Mouse (Mus musculus) layer of hippocampus, postnatal 14 days (tissue): ENCODE measurements at regions not wholly inside any gene's neighbourhood (a gene's known extent, or its start where the extent isn't known, plus 50 kb on each side); places are given as distances from the start of the nearest gene placed in this dataset.
A peak's percentile ranks its signal among the peaks of the same experiment; 100 is the strongest.
"Not testable (repeated sequence)": the region's sequence is repeated elsewhere in the genome, so short reads cannot be mapped to it uniquely, and the experiment has no call there.

ENCODE experiments used
- DNase-seq, 2 experiments: peaks; one replicate each; pipeline ENCODE4 v3.0.0; 2021 to 2022; ENCODE audit warnings: low spot score in 2 of 2, mixed read lengths in 1 of 2

GRCm38 (mm10) chr15:53984006-53984405 lies 99.3 kb downstream of the Gm7489 start:
- not testable (repeated sequence) for DNase-seq

- no peak for DNase-seq
Observed at GRCm38 (mm10) chr15:53989888-53990287, 105.2 kb downstream of the Gm7489 start.

GRCm38 (mm10) chr15:53995199-53995868 lies 110.6 kb downstream of the Gm7489 start:
- DNase-seq = peak in 1 of 2 experiments; percentile 41

DNA sequence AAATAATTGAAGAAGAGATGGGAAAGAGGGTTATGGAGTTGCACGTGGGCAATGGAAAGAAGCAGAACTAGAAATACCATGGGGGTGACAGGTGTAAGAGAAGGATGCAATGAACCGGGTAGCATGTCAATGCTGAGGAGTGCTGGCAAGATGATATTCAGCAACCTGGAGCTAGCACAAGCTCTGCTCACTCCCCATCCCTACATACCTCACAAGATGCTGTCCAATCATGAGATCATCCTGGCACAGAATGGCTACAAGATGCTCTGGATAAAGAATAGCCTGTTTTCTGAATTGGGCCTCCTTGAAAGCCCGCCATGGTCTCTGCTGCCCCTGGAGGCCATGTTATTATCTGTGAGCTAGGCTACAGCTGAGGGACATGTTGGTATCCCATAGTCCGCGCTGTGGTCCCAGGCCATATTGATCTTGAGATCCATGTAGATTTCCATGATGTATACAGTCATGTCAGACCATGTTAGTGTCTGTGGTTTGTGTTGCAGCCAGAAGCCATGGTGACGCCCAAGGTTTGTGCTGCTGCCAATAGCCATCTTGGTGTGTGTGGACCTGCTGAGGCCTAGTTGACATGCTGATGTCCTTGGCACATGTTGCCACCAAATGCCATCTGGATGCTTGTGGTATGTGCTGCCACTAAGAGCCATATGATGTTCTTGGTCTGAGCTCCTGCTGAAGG lies 114.0 kb downstream of the Gm7489 start:
- DNase-seq = no peak

DNA sequence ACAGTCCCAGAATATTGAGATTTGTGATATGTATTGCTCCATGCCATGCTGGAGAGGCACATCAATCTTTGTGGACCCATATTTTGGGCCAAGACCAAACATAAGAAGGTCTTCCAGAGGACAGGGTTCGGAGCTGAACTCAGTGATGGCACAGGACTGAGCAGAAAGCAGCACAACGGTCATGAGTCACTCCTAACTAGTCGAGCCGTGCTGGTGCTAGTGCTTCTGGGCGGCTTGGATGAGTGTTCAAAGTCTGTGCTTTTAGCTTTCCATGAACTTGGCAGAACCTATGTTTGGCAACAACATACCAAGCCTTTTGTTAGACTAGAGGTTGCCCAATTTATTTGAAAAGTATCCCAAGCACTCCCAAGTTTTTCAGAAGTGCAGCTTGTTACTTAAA lies 149.1 kb downstream of the Gm7489 start:
- no peak for DNase-seq

DNA sequence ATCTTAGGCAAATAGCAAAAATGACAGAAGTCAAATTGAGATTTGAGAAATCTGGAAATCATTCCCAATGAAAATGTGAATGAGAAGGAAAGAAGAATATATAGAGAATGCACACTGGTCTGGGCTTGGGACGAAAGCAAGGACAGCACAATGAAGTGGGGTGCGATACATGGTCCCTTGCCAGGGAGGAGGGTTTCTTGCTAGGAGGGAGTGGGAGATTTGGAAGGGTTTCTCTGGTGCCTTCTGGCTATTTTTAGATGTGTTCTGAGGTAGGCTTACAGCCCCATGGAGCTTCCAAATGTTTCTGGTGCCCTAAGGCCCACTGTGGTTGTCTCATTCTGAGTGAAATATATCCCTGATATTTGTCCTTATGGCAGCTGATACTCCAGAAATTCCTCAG lies 166.0 kb downstream of the Gm7489 start:
- DNase-seq = no peak

DNA sequence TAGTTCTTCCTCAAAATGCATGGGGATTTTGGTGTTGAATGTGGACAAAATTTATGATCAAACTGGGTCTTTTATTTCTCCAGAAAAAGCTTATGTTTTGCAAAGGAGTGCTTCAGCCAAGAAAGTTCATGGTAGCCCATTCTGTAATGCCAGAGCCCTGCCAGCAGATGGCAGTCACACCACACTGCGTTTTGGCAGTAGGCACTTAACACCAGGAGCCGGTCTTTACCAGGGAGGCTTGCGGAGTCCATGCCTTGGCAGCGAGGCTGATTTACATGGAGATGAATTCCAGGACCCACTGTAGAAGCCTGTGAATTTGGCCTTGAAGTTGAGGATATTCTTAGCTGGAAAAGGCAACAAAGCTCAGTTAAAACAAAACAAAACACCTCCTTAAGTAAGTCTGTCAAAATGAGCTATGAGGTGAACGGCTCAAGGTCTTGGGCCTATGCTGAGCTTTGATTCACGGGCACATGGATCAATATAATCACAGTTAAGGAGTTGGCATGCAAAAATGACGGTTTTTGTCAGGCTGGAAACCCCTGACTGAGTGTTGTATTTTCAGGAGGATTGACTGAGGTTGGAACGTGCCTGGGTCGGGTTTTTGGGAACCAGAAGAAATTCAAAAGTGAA lies 185.4 kb downstream of the Gm7489 start:
- DNase-seq = peak; percentile 54 to 60

DNA sequence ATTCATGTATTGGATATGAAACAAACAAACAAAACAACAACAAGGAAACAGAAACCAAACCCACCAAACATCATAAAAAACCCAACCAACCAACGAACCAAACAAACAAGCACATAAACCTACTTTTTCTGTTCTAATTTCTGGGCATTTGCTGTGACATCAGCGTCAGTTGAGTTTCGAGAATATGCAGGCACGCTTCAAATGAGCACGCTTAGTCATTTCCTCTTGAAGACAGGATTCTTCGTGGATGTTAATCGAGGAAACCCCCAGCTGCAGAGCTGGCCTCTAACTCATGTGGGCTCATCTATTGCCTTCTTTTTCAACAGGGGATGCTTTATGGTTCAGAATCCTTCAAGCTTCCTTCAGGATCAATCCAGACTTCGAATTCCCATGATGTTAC lies 187.0 kb downstream of the Gm7489 start:
- DNase-seq = no peak

DNA sequence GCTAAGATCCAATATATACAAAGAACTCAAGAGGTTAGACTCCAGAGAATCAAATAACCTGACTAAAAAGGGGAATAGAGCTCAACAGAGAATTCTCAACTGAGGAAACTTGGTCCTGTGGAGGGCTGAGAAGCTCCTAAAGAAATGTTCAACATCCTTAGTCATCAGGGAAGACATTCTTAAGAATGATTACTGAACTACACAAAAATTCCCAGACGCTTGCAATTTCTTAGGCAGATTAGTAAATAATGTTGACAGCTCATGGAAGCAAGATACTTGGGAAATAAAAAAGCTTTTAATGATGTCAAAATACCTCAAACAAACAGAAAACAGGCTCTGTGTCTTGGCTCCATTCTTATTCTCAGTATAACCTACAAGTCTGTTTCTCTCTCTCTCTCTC lies 206.6 kb downstream of the Gm7489 start:
- no peak for DNase-seq

GRCm38 (mm10) chr15:54092386-54092785 lies 207.7 kb downstream of the Gm7489 start:
- no peak for DNase-seq

- DNase-seq = no peak
Observed at GRCm38 (mm10) chr15:54097498-54097897, 212.8 kb downstream of the Gm7489 start.

GRCm38 (mm10) chr15:54112406-54112805 lies 227.7 kb downstream of the Gm7489 start:
- DNase-seq = no peak

DNA sequence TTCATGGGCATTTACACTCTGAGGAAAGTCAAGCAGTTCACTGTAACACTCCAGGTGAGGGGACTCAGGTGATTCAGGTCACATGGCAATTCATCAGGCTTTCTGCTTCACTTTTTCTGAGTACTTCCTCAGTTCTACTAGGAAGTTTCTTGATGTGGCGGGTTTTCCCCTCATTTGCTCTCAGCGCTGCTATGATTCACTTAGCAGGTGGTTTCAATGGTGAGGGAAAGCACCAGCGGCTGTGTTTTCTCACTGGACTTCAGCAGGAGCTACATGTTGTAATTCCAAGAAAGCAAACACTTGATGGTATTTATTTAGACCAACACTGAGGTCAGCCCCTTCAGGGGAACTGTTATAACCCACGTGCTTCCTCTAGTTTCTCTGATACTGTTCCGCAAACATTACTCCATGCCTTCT lies 229.4 kb downstream of the Gm7489 start:
- no peak for DNase-seq

GRCm38 (mm10) chr15:54117967-54118538 lies 233.3 kb downstream of the Gm7489 start:
- DNase-seq = no peak

DNA sequence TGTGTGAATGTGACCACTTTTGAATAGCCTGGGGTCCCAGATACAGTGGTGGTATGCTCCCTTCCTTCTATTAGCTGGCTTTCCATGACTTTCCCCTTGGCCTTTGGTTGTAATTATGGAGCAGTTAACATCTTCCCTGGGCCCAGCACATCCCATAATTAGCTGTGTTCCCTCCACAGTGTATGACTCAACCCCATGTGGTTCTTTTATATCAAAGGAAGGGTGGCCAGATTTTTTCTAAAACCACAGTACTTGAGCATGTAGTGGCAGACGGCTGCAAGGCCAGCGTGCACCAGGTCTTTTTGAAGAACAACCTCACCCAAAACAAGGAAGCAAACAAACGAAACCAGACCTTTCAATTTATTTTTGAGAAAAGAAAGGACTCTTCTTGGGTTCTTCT lies 235.8 kb downstream of the Gm7489 start:
- no peak for DNase-seq

- DNase-seq = no peak
Observed at GRCm38 (mm10) chr15:54164350-54164749, 279.6 kb downstream of the Gm7489 start.

- no peak for DNase-seq
Observed at GRCm38 (mm10) chr15:54167842-54168361, 283.2 kb downstream of the Gm7489 start.

GRCm38 (mm10) chr15:54177221-54177620 lies 292.5 kb downstream of the Gm7489 start:
- DNase-seq = no peak

- peak in 1 of 2 experiments; percentile 4 for DNase-seq
Observed at GRCm38 (mm10) chr15:54177791-54178190, 293.1 kb downstream of the Gm7489 start.
